Mouse (Mus musculus) stomach, embryonic 14.5 days (tissue): ENCODE measurements around the gene Trpc4. TPM values are rescaled to one million over a fixed set of nuclear protein-coding genes. Genes with fewer than 3 reads are reported as not detected.

Source experiments
- ATAC-seq: fragments of 200-750 bp; cut with Nextera tagmentation; 2 replicates; pipeline ENCODE4 v1.8.0; 2017; ENCODE audit warnings: low read depth, moderate TSS enrichment; ENCODE audit not compliant: insufficient number of reproducible peaks, insufficient read depth, low FRiP score
- H3K27ac ChIP-seq: fragments of 300-500 bp; sonication (generic); 2 replicates; pipeline ENCODE4 v1.5.1; 2014; ENCODE audit warnings: mild to moderate bottlenecking, low read length, moderate library complexity, mixed read lengths
- H3K27me3 ChIP-seq: fragments of 300-500 bp; sonication (generic); 2 replicates; pipeline ENCODE4 v1.6.1; 2014; ENCODE audit warnings: low read length, control low read depth, mixed read lengths; ENCODE audit not compliant: control insufficient read depth, insufficient read depth
- H3K36me3 ChIP-seq: fragments of 300-500 bp; sonication (generic); 2 replicates; pipeline ENCODE4 v1.6.1; 2014; ENCODE audit warnings: mild to moderate bottlenecking, control low read depth, low read length, moderate library complexity, mixed read lengths; ENCODE audit not compliant: control insufficient read depth, insufficient read depth
- H3K4me1 ChIP-seq: fragments of 300-500 bp; sonication (generic); 2 replicates; pipeline ENCODE4 v1.6.1; 2014; ENCODE audit warnings: low read length, control low read depth, mixed read lengths; ENCODE audit not compliant: control insufficient read depth, insufficient read depth
- H3K4me2 ChIP-seq: fragments of 300-500 bp; sonication (generic); replicated peaks from 2 replicates; pipeline ENCODE4 v1.6.1; 2014; ENCODE audit warnings: low read depth, low read length, control low read depth
- H3K4me3 ChIP-seq: fragments of 300-500 bp; sonication (generic); 2 replicates; pipeline ENCODE4 v1.5.1; 2014; ENCODE audit warnings: low read depth, low read length, control low read depth
- H3K9ac ChIP-seq: fragments of 300-500 bp; sonication (generic); replicated peaks from 2 replicates; pipeline ENCODE4 v1.6.1; 2014; ENCODE audit warnings: low read depth, mild to moderate bottlenecking, control low read depth, low read length, moderate library complexity, mixed read lengths
- H3K9me3 ChIP-seq: fragments of 300-500 bp; sonication (generic); 2 replicates; pipeline ENCODE4 v1.6.1; 2016; ENCODE audit warnings: low read depth, low read length, control low read depth; ENCODE audit not compliant: control insufficient read depth
- WGBS: fragments of 180-500 bp; shearing (Covaris S2); extraction: QIAGEN DNeasy Blood & Tissue Kit; methylation state at CpG from one replicate; pipeline ENCODE4 v1.1.7; 2014; 5-methylcytosine and 5-hydroxymethylcytosine counted together
- polyA plus RNA-seq: library from polyadenylated mRNA; unstranded; fragments of >200 nt; fragmentation: Nextera tagmentation; extraction: Ambion mirVana; gene quantifications from 2 replicates; pipeline ENCODE4 v1.2.1, GENCODE M21; 2014

Gene Trpc4
- polyA plus RNA-seq, 1 experiment from 2014 or later, result 2.4 TPM

GRCm38 (mm10) chr3:54314055-54314454 is 158.2 kb downstream of the Trpc4 start:
- Histone ChIP-seq H3K27me3 (no peaks in the 10 kb centered on the region), H3K4me1 (no peaks in the 10 kb centered on the region), H3K9me3 (no peaks in the 10 kb centered on the region), H3K9ac (no peak overlapping the region), H3K27ac (no peak overlapping the region), H3K4me2 (no peak overlapping the region), H3K4me3 (no peak overlapping the region), H3K36me3 (no peaks in the 10 kb centered on the region)
- ATAC-seq, result no peak
- WGBS, result 69% methylated on average over 2 of the region's 2 CpGs

DNA sequence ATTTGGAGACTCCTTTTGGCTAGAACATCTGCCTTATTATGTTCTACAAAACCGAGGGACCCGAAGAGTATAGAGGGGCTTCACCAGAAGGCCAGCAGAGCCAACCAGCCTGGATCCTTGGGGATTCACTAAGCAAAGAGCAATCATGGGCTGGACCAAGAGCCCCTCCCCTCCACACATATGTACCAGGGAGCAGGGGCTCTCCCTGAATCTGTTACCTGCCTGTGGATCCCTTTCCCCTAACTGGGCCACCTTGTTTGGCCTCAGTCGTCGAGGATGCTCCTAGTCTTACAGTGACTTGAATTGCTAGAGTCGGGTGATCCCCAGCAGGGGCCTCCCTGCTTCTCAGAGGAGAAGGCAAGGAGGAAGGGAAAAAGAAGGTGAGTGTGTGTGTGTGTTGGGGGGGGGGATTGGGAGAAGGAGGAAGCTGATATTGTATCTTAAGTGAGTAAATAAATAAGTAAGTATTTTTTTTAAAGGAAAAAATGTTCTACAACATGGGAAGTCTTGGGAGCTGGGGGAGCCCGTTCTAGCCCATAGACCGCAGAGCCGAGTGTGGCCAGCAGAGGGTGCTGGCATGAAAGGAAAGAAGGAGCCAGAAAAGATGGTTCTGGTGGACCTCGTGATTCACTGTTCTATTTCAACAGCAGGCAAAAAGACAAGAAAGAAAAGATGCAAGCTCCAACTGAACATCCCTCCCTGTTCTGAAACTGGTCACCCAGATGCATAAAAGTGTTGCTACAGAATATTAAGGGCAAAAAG is 197.2 kb downstream of the Trpc4 start:
- 30% methylated on average over 9 of the region's 9 CpGs for WGBS
- Histone ChIP-seq H3K27ac (no peak overlapping the region), H3K4me3 (no peak overlapping the region), H3K4me1 (no peaks in the 10 kb centered on the region), H3K9me3 (no peaks in the 10 kb centered on the region), H3K27me3 (0 out of 2 replicates have a peak, but pooled peaks cover 3% of the 10 kb centered on the region), H3K36me3 (no peaks in the 10 kb centered on the region), H3K9ac (no peak overlapping the region), H3K4me2 (no peak overlapping the region)
- ATAC-seq, result no peak

DNA sequence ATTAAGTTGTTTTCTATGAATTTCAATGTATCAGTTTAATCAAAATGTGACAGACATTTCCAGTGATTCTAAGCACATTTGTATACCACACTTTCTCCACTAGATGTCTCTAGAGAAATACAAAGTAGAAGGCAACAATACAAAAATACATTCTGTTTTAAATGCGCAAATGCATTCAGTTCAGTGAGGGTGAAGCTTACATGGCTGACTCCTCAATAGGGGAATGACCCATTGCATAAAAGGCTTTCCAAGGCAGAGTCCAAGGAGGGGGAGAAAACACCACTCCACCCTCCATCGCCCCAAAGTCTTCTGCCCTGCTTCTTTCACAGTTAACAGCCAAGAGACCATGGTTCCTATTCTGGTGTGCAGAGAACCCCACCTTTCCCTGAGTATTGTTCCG is 201.7 kb downstream of the Trpc4 start:
- no peak for ATAC-seq
- WGBS, result 66% methylated on average over 3 of the region's 3 CpGs
- H3K4me1 ChIP-seq, result peaks cover 9% of the 10 kb centered on the region; the same call in 1 of the 2 replicates
- H3K27me3 ChIP-seq, result no peaks in the 10 kb centered on the region
- no peaks in the 10 kb centered on the region for H3K9me3 ChIP-seq
- H3K4me3 ChIP-seq, result no peak overlapping the region
- no peak overlapping the region for H3K4me2 ChIP-seq
- no peaks in the 10 kb centered on the region for H3K36me3 ChIP-seq
- no peak overlapping the region for H3K27ac ChIP-seq
- no peak overlapping the region for H3K9ac ChIP-seq

GRCm38 (mm10) chr3:54358463-54359189 is 202.8 kb downstream of the Trpc4 start:
- H3K4me1 ChIP-seq, result peaks cover 9% of the 10 kb centered on the region; the same call in 1 of the 2 replicates
- H3K4me3 ChIP-seq, result no peak overlapping the region
- no peaks in the 10 kb centered on the region for H3K9me3 ChIP-seq
- no peak overlapping the region for H3K9ac ChIP-seq
- no peaks in the 10 kb centered on the region for H3K36me3 ChIP-seq
- ATAC-seq, result peak; percentile 82; the same call in 1 of the 2 replicates
- peak overlapping the region; percentile 39; the same call in 1 of the 2 replicates for H3K27ac ChIP-seq
- WGBS, result 27% methylated on average over 15 of the region's 15 CpGs
- H3K27me3 ChIP-seq, result no peaks in the 10 kb centered on the region
- H3K4me2 ChIP-seq, result peak overlapping the region; percentile 16

- ATAC-seq, result no peak
- no peak within 1 kb of the TSS for H3K27ac ChIP-seq
- H3K27me3 ChIP-seq, result no peaks in the 10 kb centered on the region
- no peaks in the 10 kb centered on the region for H3K36me3 ChIP-seq
- WGBS, result 32% methylated on average over 6 of the region's 6 CpGs
- H3K4me2 ChIP-seq, result no peak within 1 kb of the TSS; the same call in 1 of the 2 replicates
- H3K9me3 ChIP-seq, result no peaks in the 10 kb centered on the region
- H3K4me3 ChIP-seq, result peak within 1 kb of the TSS; percentile 4; the same call in 1 of the 2 replicates
- H3K9ac ChIP-seq, result no peak within 1 kb of the TSS
- peaks cover 9% of the 10 kb centered on the region; the same call in 1 of the 2 replicates for H3K4me1 ChIP-seq
Observed at GRCm38 (mm10) chr3:54360897-54361296, 205.1 kb downstream of the Trpc4 start, which contains the start of gene Postn. Gene Postn, plus strand, starts transcription at chr3:54361109.

DNA sequence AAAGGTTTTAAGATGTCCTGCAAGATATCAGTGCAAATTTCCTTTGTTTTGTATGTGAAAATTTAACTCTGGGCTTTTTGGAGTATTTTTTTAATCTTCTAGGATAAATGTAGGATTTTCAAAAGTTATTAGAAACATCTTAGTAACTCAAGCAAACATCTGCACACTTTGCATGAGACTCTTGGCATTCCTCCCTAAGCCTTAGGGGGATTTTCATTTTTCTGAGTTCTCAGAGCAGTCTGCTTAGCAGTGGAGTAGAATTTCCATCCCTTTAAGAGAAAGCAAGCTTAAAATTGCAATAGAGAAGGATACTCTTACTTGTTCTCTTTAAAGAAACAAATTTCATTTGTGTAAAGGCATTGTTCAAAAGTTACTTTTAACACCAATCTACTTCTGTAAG is 205.8 kb downstream of the Trpc4 start:
- H3K9ac ChIP-seq, result no peak overlapping the region
- H3K4me1 ChIP-seq, result peaks cover 9% of the 10 kb centered on the region; the same call in 1 of the 2 replicates
- H3K4me2 ChIP-seq, result no peak overlapping the region
- ATAC-seq, result no peak
- no peak overlapping the region for H3K4me3 ChIP-seq
- H3K27me3 ChIP-seq, result no peaks in the 10 kb centered on the region
- no peaks in the 10 kb centered on the region for H3K36me3 ChIP-seq
- H3K9me3 ChIP-seq, result no peaks in the 10 kb centered on the region
- no peak overlapping the region for H3K27ac ChIP-seq

Other genes starting within 250 kb of the Trpc4 start
- gene Postn, start 205.1 kb downstream of the Trpc4 start, polyA plus RNA-seq, result 53.7 and 56.4 TPM in 2 replicates